Mouse (Mus musculus) ovary, adult 2 months (tissue): ENCODE results near the gene Ccnl1. TPM values are rescaled to one million over a fixed set of nuclear protein-coding genes. Genes with fewer than 3 reads are reported as not detected.

ENCODE experiments used
- polyA plus RNA-seq: library from polyadenylated mRNA; depleted of rRNA; stranded (reverse); fragments of >200 nt; gene quantifications from 2 replicates; pipeline ENCODE4 v1.2.3, GENCODE M21; 2012; rRNA removed

The Ccnl1 gene
- 156 and 173 TPM in 2 replicates for polyA plus RNA-seq

DNA sequence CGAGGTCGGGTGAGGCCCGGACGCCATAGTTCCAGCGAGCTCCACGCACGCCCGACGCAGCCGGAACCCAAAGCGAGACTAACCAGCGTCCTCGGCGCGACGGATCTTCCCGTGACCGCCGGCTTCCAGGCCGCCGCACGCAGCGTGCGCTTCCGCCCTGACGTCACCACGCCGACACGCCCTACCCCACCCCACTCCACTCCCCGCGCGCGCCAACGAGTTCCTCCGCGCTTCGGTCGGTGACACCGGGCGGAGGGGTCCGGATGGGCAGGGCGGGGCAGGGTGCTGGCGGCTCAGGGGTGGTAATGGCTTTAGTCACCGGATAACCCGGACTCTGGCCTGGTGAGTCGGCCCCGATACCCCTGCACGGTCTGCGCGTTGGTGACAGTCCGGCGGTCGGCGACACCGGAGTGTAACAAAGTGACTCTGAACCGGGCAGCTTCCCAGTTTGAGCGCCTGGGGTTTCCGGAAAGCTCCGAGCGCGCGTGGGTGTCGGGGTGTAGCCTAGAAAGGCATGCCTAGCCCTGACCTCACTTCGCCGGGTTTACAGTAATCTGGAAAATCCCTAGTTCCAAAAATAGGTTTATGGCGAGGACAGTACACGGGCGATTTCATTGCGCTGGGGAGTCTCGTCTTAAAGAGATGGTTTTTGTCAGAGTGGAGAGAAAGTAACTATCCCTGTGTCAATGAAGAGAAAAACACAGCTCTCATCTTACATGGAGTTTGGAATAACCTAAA lies at the start of gene Ccnl1:
Gene Ccnl1 (minus strand): TSS at position 148 of the 738 bp plus-strand sequence.

